Mouse (Mus musculus) A20 (cell line): Measurements from ENCODE around the gene Gm21905.

ENCODE experiments used
- DNase-seq: peaks from one replicate; pipeline ENCODE4 v3.0.0-alpha.2; 2011; ENCODE audit warnings: low read depth, low spot score

Gm21905 gene

DNA sequence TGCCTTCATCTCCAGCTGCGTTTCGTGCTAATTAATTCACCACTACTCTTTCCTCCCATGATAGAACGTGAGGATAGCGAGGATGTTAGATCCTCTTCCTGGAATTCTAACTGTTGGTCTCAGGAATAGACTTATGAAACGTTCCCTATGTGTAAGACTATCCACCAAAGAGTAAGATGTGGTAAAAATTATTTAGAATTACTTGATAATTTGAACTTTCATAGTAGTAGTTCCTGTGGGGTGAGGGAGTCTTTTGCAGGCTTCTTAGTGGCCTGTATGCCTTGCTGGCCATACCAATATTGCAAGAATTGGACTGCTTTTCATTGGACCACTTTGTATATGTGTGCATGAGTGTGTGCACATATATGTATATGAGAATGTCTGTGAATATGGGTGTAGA, at the start of gene Gm21905:
Gm21905 (minus strand) TSS at position 101 of the 400 bp plus-strand sequence.
- DNase-seq = no peak

DNA sequence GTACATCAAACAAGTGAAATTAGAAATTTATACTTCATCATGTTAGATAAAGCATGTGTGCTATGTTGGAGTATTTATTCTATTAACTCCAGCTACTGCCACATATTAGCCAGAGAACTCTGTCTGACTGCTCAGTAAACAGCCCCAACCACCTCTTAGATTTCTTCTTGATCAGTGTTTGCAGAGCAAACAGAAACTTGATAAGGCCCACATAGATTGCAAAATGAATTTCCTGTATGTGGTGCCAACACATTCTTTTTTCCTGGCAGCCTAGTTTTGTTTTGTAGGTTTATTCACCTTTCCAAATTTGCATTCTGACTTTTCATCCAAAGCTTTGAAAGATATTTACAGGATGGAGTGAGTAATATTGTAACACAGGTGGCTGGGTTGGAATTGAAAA, 44.2 kb upstream of the Gm21905 start:
- DNase-seq = no peak

DNA sequence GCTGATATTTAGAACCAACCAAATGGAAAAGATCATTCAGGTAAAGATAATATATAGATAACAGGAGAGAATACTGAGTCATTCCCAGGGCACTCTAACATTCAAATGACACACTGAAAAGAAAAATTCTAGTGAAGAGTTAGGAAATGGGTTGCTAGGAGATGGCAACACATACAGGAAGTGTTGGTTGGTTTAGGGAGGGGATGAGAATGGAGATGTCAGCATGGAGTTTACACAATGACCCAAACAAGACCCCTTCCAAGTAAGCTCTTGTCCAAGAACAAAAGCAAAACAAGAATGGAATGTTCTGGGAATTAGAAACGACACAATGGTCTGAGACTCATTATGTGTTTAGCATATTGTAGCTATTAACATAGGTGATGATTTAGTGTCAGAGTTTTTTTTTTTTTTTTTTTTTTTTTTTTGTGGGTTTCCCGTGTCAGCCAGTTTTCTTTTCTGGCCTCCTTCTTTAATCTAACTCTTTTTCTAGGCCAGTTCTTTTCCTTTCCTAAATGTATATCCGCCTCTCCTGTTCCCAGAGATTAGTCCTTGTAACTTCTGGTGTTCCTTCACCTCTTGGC, 35.8 kb upstream of the Gm21905 start:
- no peak for DNase-seq

DNA sequence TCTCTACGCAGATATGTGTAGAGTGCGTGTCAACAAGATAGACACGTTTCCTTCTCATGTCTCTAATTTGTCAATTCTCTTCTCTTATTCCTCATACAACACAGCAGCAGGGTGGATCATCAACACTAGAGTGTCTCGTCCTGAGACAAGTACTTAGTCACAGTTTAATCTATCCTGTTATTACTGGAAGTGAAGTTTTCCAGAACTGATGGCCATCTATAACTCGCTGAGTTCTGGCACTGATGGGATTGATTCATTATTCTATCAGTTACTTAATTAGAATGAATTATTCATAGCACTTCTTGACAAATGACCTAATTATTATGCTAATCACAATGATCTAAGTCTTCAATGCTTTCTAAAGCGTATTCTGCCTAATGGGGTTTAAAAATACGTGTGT, 23.3 kb upstream of the Gm21905 start:
- no peak for DNase-seq

DNA sequence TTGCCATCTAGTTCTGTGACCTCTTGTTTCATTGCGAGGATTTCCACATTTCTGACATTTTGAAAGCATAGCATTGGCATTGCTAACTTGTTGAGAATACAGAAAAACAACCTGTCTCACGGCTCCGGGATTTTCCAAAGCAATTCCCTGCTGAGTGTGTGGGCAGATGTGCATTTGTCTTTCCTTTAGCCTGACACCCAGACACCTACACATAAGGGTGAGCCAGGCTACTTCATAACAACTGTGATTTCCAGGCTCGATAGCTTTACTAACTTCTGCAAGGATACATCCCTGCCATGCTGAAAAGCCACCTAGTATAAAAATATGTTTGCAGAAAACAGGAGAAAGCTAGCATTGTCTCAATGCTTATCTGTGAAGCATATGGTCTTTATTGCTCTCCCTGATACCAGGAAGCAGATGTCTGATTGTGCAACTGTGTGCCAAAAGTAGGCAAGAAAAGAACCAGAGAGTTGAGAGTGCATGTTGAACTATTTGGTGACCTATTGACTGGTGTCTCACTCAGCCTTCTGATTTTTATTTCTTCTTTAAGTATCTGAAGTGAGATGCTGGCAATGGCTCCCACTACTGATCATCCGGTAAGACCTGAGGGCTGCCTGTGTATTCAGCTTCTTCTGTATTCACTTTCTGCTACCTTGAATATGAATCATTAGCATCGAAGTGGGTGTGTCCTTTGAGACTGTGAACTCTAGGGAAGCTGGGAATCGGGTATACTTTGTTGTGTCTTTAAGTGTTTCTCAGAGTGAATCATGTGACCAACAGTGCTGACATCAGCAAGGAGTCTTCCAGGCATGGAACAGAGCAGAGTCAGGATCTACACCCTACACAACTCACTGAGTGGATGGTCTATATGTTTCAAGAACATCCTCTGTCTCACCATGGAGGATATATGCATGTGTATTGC, 15.7 kb upstream of the Gm21905 start:
- DNase-seq = no peak

DNA sequence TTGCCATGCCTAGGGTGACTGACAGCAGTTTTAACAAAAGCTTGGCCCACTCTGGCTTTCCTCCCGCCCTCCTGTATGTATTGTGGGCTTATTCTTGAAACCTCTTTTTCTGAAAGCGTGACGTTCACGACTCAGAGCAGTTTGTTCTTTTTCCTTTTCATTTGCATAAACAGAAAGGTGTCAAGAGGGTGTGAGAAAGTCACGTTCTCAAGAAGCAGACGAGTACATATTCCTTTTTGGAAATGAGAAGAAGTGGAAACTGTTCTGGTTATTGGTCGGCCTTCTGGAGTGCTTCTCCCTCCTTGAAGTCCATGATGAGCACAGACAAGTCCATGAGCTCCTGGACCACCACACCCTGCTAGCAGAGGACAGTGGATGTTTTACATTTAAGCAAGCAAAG, 9.3 kb upstream of the Gm21905 start:
- DNase-seq = no peak

DNA sequence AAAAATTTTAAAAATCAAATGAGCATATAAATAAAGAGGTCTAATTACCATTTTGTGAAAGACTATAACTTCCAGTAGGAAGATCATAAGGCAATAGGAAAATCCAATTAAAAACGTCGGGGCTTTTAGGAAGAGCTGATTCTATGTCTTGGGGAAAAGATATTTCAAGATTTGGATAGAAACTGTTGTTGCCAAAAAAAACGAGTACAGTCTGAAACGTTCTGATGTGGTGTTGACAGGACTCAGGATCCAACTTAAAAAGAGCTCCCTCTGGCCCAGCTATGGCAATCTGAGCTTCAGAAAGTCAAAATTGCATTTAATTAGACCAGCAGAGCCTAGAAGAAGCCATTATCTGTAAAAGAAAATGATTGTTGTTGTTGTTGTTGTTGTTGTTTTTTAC, 7.9 kb upstream of the Gm21905 start:
- no peak for DNase-seq

DNA sequence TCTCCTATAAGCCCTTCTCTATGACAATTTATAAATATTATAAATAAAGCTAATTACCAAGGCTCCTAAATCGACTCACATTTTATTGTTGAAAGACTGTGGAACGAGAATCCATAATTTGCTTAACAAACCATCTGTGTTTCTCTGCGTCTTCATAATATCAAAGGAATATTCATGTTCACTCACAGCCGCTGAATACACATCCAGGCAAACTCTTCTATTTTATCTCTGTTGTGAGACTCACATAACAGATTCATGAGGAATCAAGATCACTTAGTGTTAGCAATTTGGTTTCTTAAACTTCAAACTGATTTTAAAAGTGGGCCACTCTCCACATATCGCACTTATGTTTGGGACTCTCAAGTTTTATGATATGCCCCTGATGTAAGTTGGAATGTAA, 1.9 kb upstream of the Gm21905 start:
- no peak for DNase-seq

DNA sequence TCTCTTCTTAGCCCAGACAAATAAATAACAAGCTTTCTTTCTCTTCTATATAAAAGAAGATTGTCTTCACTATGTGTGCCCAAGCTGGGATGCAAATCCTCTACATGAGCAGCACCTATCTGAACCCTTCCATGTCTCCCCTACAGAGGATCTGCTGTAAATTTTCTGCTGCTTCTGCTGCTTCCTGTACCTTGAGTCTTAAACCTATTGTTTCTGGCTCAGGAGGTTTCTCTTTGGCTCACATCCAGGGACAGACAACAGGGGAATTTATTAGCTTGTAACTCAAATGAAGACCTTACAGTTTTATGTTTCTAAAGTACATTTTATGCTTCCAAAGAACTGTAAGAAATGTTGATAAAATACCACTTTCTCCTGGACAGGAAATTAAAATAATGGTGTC, 785 bp upstream of the Gm21905 start:
- no peak for DNase-seq

DNA sequence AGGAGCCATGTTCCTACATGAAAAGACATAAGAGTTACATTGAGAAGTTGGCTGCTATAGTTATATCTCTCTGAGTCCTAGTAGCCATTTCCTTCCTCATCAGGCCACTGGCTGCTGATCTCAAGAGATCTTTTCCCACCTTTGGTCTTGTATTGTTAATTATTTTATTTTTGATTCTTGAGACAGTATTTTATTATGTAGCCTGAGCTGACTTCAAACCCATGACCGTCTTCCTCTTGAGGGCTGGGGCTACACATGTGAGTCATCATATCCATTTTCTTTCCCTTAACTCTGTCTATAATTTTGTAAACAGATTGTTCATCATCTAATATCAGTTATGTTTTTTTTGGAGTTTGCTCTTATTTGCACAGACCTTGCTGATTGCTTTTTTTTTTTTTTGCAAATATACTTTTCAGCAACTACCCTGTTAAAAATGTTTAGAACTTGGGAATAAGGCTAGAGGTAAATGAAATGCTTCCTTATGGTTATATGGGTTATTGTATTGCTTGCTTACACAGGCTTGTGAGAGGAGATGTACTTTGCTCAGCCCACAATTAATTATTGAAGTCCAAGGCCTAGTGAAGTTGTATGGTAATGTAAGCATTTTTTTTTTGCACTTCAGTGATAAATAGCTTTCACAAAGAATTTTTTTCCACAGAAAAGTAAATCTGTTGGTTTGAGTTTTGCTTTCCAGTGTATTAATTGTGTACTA, 2.0 kb downstream of the Gm21905 start:
- no peak for DNase-seq

DNA sequence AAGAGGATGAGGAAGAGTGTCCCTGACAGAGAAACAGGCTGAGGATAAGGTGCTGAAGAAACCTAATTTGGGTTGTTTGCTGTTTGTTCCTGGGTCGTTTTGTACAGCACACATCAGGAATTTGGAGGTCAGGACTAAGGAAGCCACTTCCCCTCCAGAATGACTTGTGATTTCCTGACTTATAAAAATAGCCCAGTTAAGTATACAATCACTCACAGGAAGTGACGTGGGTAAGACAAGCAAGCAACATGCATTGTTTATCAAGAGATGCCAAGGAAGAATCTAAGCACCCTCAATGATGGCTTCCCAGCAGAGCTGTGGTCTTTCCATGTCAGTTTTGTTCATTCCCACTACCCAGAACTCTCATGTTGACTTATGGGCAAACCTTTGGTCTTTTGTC, 3.0 kb downstream of the Gm21905 start:
- DNase-seq = no peak

DNA sequence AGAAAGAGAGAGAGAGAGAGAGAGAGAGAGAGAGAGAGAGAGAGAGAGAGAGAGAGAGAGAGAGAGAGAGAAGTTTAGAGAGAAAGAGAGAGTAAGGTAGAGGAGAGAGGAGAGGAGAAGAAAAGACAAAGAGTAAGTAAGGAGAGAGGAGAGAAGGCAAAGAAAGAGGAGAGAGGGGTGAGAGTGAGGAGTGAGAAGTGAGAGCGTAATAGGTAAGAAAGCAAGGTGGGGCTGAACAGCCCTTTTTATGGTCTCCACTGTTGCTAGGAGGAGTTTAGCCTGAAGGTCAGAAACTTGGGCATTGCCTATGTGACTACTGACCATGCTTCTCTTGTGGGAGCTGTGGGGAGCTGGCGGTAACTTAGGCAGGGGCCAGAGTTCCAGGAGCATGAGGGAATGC, 4.9 kb downstream of the Gm21905 start, which contains the start of gene Gm5108:
Gm5108 (plus strand) TSS at position 301 of the 400 bp plus-strand sequence.
- DNase-seq = no peak

DNA sequence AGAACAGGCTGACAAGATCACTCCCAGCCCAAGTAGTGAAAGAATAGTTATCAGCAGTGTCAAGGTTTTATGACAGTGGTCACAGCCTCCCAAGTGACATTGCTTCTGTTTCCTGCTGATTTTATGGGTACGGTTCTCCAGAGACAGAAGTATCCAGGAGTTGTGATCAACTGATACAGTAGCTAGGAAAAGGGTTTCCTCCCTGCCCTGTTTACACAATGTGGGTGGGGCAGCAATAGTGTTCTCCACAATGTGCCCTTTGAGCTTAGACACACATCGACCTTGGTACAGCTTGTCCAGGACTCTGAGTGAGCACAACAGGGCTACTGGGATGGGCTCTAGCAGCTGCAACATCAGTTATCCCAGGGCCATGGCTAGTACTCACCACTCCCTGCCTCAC, 14.6 kb downstream of the Gm21905 start:
- DNase-seq = no peak

DNA sequence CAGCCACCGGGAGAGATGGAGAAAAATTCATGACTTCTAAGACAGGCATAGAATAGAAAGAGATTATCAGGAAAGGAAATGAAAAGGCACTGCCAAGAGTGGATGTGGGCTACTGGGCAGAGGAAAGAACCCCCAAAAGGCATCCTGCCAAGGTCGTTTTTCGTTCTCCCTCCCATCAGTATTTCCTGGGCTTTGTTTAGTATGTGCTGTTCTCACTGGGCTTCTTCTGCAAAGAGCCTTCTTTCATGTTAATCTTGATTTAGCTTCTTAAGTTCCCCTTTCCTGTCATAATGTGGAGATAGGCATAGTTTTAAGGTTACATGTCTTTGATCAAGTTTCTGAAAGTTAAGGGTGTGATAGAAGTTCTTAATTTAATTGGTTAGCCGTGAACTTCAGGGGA, 15.6 kb downstream of the Gm21905 start:
- no peak for DNase-seq

DNA sequence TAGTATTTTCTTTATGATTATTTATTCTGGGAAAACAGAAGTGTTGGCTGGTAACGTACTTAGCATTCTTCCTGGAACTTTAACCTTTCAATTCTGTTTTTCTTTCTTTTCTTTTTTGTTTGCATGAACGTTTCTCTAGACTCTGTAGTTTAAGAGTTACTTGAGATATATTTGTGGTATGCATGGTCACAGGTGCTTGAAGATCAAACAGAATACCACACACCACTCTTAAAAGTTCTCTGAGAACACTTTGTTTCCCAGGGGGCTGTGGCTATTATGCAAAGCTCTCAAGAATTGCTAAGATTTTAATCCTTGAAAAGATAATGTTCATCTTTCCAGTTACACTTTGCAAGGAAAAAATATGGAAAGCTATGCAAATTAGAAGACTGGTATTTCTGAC, 41.7 kb downstream of the Gm21905 start:
- no peak for DNase-seq

DNA sequence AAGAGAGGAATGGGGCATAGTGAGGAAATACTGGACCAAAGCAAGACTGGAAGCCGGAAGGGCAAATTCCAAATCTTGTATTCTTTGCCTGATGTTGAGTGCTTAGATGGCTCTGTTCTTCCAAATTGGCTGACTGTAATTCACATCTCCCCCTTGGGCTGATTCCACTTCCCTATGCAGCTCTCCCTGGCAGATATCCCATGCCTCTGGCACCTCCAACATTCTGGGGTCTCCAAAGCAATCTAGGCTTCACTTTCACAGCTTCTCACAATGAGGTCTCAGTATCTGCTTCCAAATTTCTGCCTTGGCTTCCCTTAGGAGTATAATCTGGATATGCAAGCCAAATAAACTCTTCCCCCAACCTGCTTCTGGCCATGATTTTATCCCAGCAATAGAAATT, 47.3 kb downstream of the Gm21905 start:
- no peak for DNase-seq

DNA sequence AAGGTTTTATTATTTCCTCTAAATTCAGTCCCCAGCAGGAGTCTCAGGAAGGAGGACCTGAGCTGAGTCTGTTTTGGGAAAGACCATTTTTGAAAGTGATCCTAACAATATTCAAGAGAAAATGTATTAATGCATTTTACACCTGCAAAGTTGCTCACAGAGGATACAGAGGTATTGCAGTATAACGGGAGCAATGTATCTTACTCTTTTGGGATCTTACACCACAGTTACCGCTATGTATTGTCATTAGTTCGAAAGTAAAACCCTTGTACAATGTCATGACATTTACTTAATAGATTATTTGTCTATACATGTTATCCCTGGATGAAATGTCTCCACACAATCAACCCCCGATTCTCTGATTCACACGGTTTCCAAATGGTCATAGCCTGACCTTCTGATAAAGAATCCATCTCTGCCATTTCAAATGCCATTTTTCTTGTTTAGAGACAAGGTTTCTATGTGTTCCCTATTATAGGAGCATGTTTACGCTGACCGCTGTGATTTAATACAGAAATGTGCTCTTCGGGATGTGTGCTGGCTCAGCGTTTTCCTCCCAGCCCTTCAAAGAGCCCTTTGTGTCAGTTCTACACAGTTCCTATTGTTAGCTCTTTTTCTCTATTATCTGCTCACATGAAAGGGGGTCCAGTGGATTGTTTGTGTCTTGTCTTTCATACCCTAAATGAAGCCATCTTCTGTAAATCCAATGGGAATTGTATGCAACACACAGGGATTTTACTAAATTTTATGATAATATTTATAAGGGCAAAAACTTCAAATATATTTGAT, 61.6 kb downstream of the Gm21905 start:
- no peak for DNase-seq

DNA sequence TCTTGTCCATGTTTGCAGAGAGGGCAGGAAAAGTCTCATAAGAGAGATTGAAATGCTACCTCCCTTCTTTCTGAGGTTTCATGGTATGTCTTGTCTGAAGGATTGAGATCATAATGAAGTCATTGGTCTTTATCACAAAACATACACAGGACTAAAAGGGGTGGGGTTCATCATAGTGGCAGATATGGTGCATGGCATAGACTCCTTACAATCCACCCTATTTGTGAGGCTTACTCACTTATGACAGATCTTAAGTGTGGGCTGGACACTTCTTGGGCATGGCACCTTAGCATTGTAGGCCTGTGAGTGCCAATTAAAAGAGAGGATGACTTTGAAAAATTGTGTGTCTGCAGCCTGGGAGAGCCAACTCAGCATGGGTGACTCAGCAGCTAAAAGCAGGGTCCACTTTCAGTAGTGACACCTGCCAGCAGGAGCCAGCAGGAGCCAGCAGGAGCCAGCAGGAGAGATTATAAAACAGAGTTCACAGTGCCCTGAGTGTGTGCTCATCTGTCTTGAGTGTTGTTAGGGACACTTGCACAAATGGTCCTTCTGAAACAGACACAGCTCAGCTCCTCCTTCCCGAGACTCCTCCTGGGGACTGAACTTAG, 62.6 kb downstream of the Gm21905 start:
- DNase-seq = no peak
